Mouse (Mus musculus) gastrocnemius, adult 8-10 months (tissue): Measurements from ENCODE around the gene Ndufa6. TPM values are rescaled to one million over a fixed set of nuclear protein-coding genes. Genes with fewer than 3 reads are reported as not detected.
A peak's percentile ranks its signal among the peaks of the same experiment; 100 is the strongest.
"Not testable (repeated sequence)": the region's sequence is repeated elsewhere in the genome, so short reads cannot be mapped to it uniquely, and the experiment has no call there.

Experiments used
- DNase-seq, 2 experiments: peaks; one replicate each; pipeline ENCODE4 v3.0.0; 2022; ENCODE audit warnings: low spot score in 2 of 2
- total RNA-seq, 4 experiments: library from RNA; stranded (reverse); gene quantifications; 2 replicates each; pipeline ENCODE4 v1.2.4; 2022

Ndufa6 gene
- 100 to 1,000 TPM; 397 to 462 (median 441) TPM for total RNA-seq

DNA sequence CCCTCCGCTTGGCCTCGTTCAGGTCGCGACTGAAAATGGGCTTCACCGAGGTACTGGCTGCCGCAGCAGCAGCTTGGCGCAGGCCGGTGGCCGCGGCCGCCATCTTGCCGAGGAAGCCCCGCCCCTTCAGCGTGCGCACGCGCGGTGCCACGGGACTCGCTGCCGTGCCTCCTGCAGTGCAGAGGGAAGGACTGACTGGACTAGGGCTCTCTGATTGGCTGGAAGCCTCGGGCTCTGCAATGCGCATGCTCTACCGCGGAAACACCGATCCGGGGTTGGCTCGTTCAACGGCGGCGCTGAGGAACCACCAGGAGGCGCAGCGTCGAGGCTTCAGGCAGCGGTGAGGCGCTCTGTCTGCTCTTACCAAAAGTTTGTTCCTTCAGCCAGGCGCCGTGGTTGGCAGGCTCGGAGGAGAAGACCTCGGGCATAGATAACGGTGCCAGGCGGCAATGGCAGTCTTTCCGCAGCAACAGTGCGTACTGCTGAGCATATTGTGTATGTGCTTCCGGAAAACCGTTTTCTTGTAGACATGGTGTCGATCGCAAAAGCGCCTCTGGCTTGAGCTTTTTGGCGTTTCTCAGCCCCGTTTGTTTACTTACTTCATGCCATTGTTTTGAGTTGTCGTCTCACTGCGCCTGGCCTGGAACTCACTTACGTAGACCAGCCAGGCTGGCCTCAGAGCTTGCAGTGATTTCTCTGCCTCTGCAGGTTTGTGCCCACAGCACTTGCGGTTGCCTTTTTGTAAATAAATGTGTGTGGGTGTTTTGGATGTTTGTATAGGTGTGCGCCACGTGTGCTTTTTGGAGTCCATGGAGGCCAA is at the start of gene Ndufa6:
Gene Ndufa6, minus strand, starts transcription at position 197 of the 820 bp plus-strand sequence.
- DNase-seq, result peak; percentile 91 to 96

DNA sequence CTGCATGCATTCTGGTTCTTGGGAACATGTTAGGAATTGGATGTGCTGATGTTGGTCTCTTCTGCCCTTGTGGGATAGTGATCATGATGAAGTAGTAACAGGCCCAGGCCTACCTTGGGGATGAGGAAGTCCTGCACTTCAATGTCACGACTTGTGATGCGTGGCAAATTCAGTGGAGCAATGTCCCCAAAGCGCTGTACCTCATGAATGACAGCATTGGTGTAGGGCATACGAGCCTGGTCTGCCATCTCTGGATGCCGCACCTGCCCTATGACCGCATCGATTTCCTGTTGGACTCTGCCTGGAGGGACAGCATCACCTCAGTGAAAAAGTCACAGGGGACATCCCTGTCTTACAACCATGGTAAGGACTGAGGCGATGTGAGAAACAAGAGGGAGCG is 49.5 kb upstream of the Ndufa6 start:
- no peak for DNase-seq

DNA sequence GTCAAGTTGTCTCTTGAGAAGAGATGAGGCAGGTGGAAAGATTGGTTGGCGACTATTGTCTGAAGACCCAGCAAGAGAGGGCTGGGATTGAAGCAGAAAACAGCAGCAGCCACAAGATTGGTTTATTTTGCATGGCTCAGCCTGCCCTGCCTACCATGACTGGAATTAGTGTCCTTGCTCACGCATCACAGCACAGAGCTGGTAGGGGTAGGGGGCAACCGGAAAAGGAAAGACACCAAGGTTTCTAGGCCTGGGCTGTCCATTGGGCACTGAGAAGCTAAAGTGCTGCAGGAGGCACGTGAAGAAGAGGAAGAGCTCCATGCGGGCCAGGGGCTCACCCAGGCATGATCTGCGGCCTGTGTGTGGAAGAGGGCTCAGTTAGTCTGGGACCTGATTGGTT is 48.6 kb upstream of the Ndufa6 start:
- no peak for DNase-seq

DNA sequence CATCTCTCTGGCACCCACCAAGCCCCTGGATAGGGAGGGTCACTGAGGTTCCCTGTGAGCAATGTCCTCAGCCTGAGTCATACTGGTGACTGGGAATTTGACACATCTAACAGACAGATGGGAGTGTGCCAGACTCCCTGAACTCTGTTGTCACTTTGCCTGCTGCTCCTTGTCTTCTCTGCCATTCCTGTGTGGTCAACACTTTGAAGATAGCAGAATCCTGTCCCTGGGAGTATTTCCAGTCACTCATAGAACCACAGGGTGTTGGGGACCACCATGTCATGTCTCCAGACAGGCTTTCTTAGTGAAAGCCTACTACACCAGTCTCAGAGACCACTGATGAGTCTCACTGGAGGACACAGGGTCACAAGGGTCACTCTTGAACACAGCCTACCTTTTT is 48.0 kb upstream of the Ndufa6 start:
- DNase-seq, result no peak

DNA sequence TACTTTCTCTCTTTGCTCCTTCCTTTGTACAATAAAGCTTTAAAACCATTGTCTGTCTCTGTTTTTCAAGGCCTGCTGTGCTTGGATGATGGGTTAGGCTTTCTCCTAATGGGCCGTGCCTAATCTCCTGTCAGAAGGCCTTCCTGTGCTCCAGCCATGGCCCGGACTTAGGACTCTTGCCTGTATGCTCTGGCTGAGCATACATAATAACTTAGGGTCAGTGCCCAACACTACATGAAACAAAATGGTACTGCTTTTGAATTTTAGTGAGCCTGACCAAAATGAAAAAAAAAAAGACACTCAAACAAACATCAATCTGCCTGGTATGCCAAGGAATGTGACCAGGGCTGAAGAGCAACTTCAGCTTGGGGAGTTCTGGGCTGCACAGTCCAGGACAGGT is 47.4 kb upstream of the Ndufa6 start:
- no peak for DNase-seq

DNA sequence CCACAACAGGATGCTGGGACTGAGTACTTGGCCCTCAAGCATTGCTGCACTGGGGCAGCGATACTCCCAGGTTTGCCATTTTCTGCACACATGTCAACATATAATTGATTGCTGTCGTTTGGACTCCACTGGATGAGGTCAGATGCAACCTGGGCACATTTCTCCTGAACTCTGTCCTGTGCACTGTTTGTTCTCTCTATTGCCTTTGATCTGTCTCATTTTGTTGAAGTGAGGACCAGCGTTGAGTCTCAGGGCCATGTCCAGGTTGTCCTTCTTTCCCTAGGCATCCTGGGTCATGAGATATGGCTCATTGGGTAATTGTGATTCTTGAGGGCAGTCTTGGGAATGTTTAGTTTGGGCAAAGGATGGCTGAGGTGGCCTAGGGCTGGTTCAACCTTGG is 41.8 kb upstream of the Ndufa6 start:
- not testable (repeated sequence) for DNase-seq

DNA sequence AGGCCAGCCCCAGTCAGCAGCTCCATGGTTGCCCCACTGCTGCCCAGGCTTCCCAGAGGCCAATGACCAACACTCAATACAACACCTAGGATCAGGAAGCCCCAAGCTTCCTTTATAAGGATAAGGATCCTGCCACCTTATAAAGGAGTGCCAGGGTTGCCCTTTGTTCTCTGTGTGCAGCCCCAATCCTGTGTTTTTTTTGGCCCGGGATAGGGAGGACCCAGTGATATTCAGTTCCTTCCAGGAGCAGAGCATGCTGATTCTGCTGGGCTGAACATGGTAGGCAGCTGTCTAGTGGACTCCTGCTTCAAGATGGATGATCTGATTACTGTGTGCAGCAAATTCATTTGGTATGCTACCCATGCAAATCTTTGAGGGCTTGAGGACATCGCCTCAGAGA is 39.8 kb upstream of the Ndufa6 start, which contains the start of gene Cyp2d11:
Gene Cyp2d11, minus strand, starts transcription at position 101 of the 400 bp plus-strand sequence.
- not testable (repeated sequence) for DNase-seq

DNA sequence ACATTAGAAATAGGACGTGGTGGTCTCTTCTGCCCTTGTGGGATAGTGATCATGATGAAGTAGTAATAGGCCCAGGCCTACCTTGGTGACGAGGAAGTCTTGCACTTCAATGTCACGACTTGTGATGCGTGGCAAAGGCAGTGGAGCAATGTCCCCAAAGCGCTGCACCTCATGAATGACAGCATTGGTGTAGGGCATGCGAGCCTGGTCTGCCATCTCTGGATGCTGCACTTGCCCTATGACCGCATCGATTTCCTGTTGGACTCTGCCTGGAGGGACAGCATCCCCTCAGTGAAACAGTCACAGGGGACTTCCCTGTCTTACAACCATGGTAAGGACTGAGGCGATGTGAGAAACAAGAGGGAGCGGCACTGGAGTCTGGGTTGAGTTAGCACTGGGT is 35.8 kb upstream of the Ndufa6 start:
- DNase-seq, result not testable (repeated sequence)

DNA sequence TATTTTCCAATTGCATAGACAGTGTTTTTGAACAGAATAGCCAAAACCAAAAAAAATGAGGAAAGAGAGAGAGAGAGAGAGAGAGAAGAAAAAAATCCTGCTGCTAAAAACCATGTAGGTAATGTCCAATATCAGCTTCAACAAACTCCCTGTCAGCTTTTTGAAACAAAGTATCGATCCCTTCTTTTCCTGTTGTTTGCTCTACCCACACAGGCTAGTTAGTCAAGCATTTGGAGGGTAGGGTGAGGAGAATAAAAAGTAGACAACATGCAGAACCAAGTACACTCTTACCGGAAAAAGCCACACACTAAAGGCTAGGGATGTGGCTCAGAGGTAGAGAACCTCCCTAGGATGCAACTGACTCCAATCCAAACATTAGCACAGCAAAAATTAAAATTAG is 31.6 kb upstream of the Ndufa6 start:
- DNase-seq, result no peak

DNA sequence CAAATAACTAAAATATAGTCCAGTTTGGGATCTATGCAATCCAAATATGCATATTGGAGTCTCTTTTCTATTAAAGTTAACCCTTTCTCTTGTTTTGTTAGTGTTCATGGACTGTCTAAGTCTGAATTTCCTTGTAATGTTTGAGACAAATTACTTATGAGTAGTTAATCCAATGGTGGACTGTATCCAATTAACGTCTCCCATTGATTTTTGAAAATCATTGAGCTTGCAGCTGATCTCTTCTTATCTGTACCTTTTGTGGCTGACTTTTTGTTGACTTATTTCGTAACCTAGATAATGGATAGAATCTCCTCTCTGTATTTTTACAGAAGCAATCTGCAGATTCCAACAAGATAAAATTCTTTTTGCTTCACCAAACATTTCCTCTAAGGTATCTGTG is 28.3 kb upstream of the Ndufa6 start:
- no peak for DNase-seq

DNA sequence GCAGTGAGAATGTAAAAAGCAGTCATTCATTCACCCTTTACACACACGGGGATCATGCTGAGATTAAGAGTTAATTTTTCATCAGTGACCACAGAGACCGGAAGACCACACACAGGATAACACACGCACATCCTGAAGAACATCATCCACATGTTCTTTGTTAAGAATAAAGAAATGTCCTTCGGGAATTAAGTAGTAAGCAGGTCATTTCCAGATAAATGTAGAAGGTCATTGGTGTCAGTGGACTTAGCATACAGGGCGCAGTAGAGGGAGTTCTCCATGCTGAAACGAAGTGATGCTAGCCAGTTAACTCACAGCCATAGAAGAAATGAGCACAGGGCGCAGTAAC is 26.6 kb upstream of the Ndufa6 start:
- DNase-seq, result no peak

DNA sequence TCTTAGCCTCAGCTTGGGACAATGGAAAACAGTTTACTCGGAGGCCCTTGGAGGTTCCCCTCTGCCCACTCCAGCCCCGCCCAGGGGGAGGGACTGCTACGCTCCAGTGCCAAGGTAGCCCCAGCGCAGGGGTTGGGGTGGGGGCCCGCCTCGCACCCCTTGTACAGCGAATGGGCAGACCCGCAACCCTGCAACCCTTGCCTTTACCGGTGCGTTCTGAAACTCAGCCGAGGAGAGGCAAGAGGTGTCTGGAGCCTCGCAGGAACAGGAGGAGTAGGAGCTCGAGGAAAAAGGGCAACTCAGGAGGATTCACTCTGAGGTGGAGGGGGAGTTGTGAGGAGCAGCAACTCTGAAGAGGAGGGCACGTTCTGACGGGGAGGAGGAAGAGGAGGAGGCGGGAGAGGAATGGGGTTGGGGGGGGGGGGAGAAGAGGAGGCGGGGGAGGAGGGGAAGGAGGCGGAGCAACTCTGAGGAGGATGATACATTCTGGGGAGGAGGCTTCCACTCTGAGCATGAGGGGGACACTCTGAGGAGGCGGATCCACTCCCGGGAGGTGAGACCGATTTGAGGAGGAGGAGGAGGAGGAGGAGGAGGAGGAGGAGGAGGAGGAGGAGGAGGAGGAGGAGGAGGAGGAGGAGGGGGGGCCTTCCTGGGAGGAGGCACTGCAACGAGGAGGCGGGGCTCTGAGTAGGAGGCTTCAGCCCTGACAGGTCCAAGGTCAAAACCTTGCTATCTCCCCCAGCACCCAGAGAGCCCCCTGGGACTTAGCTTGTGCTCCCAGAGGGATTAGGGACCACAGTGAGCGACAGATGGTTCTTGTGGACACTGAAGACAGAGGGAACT is 26.0 kb upstream of the Ndufa6 start, which contains the start of gene Cyp2d22:
Gene Cyp2d22, minus strand, starts transcription at position 390 of the 843 bp plus-strand sequence.
- peak; percentile 32 to 57 for DNase-seq

DNA sequence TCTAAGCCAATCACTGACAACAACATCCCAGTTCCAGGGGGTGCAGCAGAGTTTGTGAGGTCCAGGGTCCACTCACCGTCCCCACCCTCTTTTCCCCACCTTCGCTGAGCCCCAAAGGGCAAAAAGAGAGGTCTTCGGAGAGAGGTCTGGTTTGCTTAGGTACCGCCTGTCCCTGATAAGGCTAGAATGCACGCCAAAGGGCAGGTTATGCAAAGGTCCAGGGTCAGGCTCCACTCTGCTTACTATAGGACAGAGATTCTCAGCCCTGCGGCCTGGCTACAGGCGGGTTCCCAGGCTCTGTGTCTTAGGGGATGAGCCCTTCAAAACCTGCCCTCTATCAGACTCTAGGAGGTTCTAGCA is 25.4 kb upstream of the Ndufa6 start:
- DNase-seq, result no peak

DNA sequence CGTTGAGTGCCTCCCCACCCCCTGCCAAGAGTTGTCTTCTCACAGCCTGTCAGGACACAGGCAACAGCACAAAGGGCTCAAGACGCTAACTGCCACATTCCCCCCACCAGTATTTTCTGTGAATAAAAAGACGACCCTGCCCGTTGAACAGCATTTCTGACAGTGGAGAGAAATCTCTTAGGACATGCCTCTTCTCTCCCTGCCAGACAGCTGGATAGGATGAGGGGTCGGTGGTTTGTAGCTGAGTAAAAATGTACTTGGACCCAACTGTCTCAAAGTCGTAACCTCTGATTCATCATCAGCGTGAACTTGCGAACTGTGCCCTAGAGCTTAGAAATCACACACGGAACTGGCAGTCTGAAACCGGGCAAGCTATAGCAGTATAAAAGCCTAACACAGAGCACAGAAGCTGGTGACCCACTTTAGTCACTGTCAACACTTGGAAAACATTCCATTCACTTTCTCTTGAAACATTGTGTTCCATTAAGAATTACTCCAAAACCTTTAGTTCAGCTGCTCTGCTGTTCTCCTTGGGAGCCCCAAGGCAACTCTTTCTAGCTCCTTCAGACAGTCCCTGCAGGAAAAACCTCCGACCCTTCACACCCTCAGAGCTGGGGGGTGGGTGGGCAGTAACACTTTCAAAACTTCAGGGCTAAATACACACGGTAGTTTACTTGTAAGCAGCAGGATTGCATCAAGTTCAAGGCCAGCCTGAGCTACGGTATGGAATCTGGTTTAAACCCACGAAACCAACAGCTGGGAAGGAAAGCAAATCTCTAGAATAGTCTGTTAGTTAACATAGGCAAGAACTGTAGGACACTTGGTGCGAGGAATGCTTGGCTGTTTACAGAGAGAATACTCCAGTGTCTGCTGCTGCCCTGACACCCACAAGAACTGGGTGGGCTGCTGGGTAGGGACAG is 24.4 kb upstream of the Ndufa6 start:
- DNase-seq, result no peak

DNA sequence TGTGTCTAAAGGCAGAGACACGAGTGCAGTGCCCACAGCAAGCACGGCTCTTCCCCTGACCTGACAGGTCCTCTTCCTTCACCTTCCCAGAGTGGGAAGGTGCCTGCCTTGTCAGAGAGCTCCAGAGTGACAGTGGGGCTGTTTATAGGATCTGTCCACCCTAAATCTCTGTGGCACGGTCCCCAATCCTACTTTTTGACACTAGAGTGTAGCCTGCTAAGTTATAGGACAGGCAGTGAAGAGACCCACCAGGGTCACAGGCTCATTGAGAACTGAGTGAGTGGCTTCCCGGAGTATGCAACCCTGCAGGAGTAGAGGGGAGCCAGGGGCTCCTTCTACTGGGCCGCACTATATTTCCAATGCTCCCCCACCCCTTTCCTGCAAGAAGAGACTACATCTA is 23.6 kb upstream of the Ndufa6 start:
- no peak for DNase-seq

DNA sequence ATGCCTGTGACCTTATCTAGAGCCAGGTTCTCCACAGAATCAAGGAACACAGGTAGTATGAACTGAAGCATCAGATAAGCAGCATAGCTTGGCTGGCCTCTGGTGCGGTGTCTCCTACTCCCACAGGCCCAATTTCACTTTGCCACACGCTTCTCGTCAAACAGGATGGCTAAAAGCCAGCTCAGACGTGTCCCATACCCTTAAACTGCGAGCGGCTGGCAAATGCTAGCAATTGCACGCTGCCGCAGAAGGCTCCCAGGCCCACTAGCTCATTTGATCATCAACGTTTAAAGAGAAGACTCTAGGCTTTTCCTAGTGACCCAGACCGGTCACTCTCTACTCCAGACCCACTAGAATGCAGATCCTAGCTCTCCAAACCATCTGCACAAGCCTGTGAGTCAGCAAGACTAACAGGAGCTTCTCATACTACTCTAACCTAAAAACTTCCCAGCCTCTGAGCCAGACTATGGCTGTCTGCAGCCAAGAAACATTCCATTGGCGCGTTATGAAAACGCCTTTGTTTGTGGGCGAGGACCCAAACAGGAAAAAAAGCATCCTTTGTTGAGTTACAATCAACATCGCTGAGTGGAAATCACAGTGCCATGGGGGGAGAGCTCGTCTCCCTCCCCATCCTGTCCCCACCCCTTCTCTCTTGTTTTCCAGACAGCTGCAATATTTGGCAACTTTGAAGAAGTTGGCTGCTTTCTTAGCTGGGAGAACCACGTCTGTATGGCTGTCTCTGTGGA is 22.4 kb upstream of the Ndufa6 start:
- peak; percentile 61 to 71 for DNase-seq

DNA sequence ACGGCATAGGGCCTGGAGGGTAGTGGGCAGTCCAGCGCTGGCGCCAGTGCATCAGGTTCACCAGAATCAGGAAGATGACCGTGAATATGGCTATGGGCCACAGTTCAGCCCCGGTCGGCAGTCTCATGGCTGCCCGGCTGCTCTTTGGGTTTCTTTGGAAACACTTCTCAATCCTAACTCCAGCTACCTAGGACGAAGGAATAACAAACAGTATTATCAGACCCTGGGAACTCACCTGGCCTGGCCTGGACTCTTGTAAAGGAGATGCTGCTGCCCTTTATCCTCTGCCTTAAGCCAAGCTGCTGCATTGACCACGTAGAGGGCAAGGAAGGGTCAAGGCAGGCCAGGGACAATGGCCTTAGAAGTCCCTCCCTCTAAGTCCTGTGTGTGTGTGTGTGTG is 21.7 kb upstream of the Ndufa6 start:
- no peak for DNase-seq

DNA sequence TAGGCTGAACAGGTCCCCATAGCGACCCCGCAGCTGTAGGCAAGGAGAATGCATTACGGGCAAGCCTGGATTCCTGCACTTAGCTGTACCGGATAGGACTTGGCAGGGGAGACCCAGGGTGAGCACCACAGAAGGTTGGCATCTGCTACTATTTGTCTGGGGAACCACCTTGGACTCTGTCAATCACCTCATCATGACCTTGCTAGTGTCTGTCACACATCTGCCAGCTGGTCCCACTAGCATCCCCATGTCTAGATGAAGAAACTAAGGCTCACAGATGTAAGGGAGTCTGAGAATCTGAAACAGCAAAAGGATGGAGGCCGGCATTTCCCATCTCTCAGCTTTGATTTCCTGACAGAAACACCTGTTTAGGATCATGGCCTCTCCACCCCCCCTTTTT is 20.3 kb upstream of the Ndufa6 start:
- no peak for DNase-seq

DNA sequence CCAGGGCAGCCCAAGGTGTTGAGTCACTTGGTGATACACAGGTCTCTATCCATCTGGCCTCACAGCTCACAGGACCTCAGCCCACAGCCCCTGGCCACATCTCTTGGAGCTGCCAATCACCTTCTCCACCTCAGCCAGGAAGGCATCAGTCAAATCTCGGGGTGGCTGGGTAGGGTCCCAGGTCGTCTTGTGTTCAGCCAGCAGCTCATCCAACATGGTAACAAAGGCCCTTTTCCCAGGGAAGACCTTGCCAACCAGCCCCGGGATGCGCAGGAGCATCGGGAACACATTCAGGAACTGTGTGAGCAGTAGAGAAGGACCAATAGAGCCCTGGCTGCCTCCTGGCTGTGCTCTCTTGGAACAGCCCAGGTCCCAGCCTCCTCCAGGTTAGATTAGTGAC is 18.9 kb upstream of the Ndufa6 start:
- no peak for DNase-seq

DNA sequence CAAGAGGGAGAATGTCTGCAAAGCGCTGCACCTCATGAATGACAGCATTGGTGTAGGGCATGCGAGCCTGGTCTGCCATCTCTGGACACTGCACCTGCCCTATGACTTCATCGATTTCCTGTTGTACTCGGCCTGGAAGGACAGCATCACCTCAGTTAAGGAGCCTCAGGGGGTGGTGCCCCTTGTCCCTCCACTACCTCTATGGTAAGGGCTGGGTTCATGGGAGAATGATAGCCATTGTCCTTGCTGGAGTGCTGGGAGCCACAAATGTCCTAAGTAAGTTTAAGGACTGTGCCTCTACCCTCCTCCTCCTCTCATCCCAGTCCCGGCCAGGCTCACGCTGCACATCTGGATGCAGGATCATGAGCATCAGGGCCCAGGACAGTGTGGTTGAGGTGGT is 18.3 kb upstream of the Ndufa6 start:
- DNase-seq, result no peak

DNA sequence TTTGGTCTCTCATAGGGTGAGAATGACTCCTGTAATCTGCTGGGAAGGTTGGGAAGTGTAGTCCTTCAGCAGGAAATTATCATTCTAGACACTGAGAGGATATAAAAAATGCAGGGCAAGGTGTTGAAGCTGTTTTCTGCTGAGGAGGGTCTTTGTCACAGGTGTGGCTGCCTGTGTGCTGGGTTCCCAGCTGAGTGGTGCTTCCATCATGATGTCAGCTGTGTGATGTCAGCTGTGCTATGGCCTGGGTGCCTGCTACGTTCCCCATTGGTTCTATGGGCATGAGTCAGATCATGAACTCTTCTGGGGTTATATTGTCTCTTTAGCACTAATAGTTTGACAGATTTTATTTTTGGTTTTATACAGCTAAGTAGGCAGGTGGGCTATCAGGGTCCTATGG is 14.7 kb upstream of the Ndufa6 start:
- no peak for DNase-seq
